Mouse (Mus musculus) frontal cortex, postnatal 10 days (tissue): ENCODE data around the gene Isl2.
A peak's percentile ranks its signal among the peaks of the same experiment; 100 is the strongest.

Source experiments
- DNase-seq, 2 experiments: peaks; one replicate each; pipeline ENCODE4 v3.0.0; 2022; ENCODE audit warnings: low spot score in 2 of 2, mixed read lengths in 1 of 2

Isl2 gene

GRCm38 (mm10) chr9:55546176-55547010 is 7.9 kb downstream of the Isl2 start:
- DNase-seq = peak in 1 of 2 experiments; percentile 12

GRCm38 (mm10) chr9:55548871-55549270 is 10.4 kb downstream of the Isl2 start:
- DNase-seq = no peak

DNA sequence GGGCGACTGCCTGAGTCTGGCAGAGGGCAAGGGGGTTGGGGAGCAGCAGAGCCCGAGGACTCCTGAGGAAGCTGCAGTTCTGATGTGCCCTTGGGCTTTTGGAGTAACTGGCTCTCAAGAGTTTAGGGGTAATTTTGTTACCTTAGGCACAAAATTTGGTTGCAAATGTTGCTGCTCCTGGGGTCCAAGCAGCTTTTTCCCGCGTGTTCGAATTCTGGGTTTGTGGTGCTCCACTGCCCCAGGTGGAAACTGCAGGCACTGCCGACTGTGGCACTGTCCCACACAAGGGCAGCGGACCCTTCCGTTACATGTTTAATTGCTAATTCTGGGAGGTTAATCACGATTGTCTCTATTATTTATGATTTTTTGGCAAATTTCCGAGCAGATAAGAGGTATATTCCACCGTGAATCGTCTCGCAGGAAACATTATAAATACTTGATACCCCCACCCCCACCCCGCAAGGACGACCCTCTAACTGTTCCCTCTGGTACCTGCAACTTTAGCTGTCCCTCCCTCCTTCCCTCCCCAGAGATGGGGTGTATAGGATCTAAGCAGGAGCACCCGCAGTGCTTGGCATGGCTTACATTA is 10.9 kb downstream of the Isl2 start:
- no peak for DNase-seq

DNA sequence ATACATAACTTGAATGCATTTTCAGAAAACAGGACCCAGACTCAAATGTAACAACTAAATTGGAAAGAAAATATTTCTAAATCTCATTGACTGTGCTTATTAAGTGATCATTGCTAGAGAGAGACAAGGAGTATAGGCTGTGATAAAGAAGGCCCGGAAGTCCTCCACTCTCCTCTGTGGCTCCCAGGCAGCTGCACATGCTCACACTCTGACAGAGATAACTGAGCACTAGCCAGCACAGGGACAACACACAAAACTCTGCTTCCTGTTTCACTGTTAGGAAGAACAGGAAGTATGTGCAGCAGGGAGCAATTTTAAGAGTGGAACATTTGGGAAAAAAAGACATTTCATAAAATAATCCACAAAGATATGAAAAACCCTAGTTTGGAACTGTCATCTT is 16.5 kb downstream of the Isl2 start:
- DNase-seq = no peak

GRCm38 (mm10) chr9:55560960-55561359 is 22.5 kb downstream of the Isl2 start:
- DNase-seq = no peak

DNA sequence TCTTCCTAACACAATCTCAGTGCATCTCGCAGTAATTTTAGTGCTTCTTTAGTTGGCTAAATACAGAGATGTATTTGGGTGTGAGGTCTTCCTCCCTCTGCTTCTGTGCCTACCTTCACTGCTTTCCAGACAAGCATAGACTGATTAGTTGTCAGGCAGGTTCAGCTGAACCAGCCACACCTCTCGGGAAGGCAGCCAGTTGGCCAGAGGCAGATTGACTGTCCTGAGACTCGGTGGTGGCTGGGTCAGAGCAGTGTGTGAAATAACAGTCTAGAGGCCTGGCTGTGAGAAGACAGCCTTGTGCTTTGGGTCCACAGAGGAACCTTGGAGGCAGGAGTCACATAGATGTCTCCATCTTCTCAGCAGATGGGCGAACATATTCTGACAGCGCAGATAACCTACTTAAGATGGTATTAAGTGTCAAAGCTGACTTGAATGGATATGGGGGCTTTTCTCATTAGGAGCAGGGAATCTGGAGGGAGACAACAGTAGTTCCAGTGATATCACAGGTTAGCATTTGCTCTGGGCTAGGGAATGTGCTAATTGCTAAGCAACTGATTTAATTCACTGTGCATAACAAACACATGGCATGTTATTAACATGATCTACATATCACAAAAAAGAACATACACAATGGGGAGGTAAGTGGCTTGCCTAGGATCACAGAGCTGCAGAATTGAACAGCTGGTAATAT is 30.1 kb downstream of the Isl2 start:
- DNase-seq = no peak

GRCm38 (mm10) chr9:55571071-55571470 is 32.6 kb downstream of the Isl2 start:
- no peak for DNase-seq

DNA sequence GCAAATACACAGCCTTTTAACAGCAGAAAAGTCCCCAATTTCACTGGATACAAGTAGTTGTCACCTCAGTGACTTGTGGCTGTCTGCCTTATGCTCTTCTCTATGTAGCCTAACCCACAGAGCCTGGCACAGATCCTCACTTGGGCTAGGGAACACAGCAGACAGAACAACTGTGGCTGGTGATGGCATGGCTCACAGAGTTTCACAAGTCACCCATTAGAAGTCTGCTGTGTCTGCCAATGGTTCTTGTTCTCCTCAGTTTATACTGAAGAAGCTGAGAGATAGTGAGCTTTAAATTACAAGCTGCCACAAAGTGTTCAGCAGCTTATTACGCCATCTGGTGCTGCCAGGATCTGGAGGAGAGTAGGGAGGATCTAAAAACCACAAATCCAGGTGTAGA is 38.1 kb downstream of the Isl2 start:
- DNase-seq = no peak

DNA sequence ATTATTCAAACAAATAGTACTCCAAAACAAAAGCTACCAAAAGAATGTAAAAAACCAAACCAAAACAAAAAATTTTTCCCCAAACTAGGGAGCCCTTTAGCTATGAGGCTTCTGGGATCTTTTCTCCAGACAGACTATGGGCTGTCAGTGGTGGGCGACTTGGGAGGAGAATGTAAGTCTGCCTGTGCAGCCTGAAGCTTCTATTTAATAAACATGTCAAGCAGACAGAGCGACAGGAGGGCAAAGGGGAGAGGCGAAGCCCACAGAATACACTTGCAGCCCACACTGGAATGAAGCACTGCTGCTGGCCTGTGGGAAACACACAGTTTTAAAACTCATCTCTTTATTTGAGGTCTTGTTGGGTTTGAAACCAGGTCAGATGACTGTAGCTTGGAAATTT is 42.9 kb downstream of the Isl2 start:
- DNase-seq = no peak

GRCm38 (mm10) chr9:55586141-55586540 is 47.7 kb downstream of the Isl2 start:
- DNase-seq = no peak
